Mouse (Mus musculus) stomach, embryonic 15.5 days (tissue): ENCODE results near the gene B4galnt2. TPM values are rescaled to one million over a fixed set of nuclear protein-coding genes. Genes with fewer than 3 reads are reported as not detected.

Experiments
- microRNA-seq: library from miRNA; unstranded; fragments of <30 nt; microRNA quantifications from one replicate; pipeline ENCODE4, GENCODE M21; 2016
- polyA plus RNA-seq: library from polyadenylated mRNA; unstranded; fragments of >200 nt; fragmentation: Nextera tagmentation; extraction: Ambion mirVana; gene quantifications from 2 replicates; pipeline ENCODE4 v1.2.1, GENCODE M21; 2015

B4galnt2 gene
- polyA plus RNA-seq, 1 experiment from 2014 or later, result 8.9 TPM

Small RNAs within 50 kb of the gene (microRNA-seq; reads per million reads assigned to microRNA genes)
- 0.97 reads per million for gene Mir3063

Other genes starting within 250 kb of the B4galnt2 start
- gene Phb, start 247.9 kb downstream of the B4galnt2 start, polyA plus RNA-seq, result 225 and 238 TPM in 2 replicates
- gene Zfp652, start 202.2 kb downstream of the B4galnt2 start, polyA plus RNA-seq, result 21.1 and 21.7 TPM in 2 replicates
- 1.0 and 1.1 TPM in 2 replicates for gene B130006D01Rik, start 191.3 kb downstream of the B4galnt2 start, polyA plus RNA-seq
- 0.86 and 1.2 TPM in 2 replicates for gene Phospho1, start 90.4 kb downstream of the B4galnt2 start, polyA plus RNA-seq
- 16.9 and 17.1 TPM in 2 replicates for gene Gngt2, start 77.7 kb downstream of the B4galnt2 start, polyA plus RNA-seq
- 7.4 and 9.8 TPM in 2 replicates for gene Abi3, start 72.4 kb downstream of the B4galnt2 start, polyA plus RNA-seq
- 27.8 and 31.0 TPM in 2 replicates for gene Igf2bp1, start 91.0 kb upstream of the B4galnt2 start, polyA plus RNA-seq
- gene Gip, start 109.7 kb upstream of the B4galnt2 start, polyA plus RNA-seq, result 2.3 and 2.9 TPM in 2 replicates
- 87.6 and 98.6 TPM in 2 replicates for gene Snf8, start 120.0 kb upstream of the B4galnt2 start, polyA plus RNA-seq
- 38.2 and 39.7 TPM in 2 replicates for gene Ube2z, start 150.5 kb upstream of the B4galnt2 start, polyA plus RNA-seq
- 718 and 882 TPM in 2 replicates for gene Atp5g1, start 160.8 kb upstream of the B4galnt2 start, polyA plus RNA-seq
- gene Calcoco2, start 197.1 kb upstream of the B4galnt2 start, polyA plus RNA-seq, result 0.13 and 0.18 TPM in 2 replicates
- 0.31 and 0.36 TPM in 2 replicates for gene Ttll6, start 218.9 kb upstream of the B4galnt2 start, polyA plus RNA-seq